Mouse (Mus musculus): ENCODE data around the gene Fndc5. TPM values are rescaled to one million over a fixed set of nuclear protein-coding genes. Genes with fewer than 3 reads are reported as not detected.

The Fndc5 gene
- polyA plus RNA-seq, 1 experiment: 11.0 TPM

GRCm38 (mm10) chr4:129142439-129143045, 5.7 kb downstream of the Fndc5 start:
- Histone ChIP-seq H3K27ac (ENCODE audit: control insufficient read depth, insufficient read depth, low read depth, low read length) (no peak overlapping the region; the same call in 1 of the 2 replicates), H3K4me1 (ENCODE audit: control insufficient read depth, insufficient read depth, low read length) (peaks cover 4% of the 10 kb centered on the region), H3K27me3 (ENCODE audit: control insufficient read depth, insufficient read depth, low read length) (no peaks in the 10 kb centered on the region), H3K36me3 (ENCODE audit: control insufficient read depth, insufficient read depth, low read length) (no peaks in the 10 kb centered on the region), H3K4me3 (ENCODE audit: control insufficient read depth, low read depth, low read length) (no peak overlapping the region)
- TF ChIP-seq POLR2A (IDR thresholded peaks at IDR 0.05; ENCODE audit: control insufficient read depth, low read depth, low read length): no peak
- TF ChIP-seq CTCF (IDR thresholded peaks at IDR 0.05; ENCODE audit: control insufficient read depth, insufficient read depth, insufficient replicate concordance, low read depth, low read length): no peak

GRCm38 (mm10) chr4:129143509-129143908, 6.7 kb downstream of the Fndc5 start:
- no peak for TF ChIP-seq CTCF (IDR thresholded peaks at IDR 0.05; ENCODE audit: control insufficient read depth, insufficient read depth, insufficient replicate concordance, low read depth, low read length)
- no peak for TF ChIP-seq POLR2A (IDR thresholded peaks at IDR 0.05; ENCODE audit: control insufficient read depth, low read depth, low read length)
- H3K27ac ChIP-seq (ENCODE audit: control insufficient read depth, insufficient read depth, low read depth, low read length): no peak overlapping the region
- H3K27me3 ChIP-seq (ENCODE audit: control insufficient read depth, insufficient read depth, low read length): no peaks in the 10 kb centered on the region
- H3K4me3 ChIP-seq (ENCODE audit: control insufficient read depth, low read depth, low read length): no peak overlapping the region
- no peaks in the 10 kb centered on the region; the same call in none of the 2 replicates for H3K36me3 ChIP-seq (ENCODE audit: control insufficient read depth, insufficient read depth, low read length)
- peaks cover 2% of the 10 kb centered on the region; the same call in 1 of the 2 replicates for H3K4me1 ChIP-seq (ENCODE audit: control insufficient read depth, insufficient read depth, low read length)

- TF ChIP-seq CTCF (IDR thresholded peaks at IDR 0.05; ENCODE audit: control insufficient read depth, insufficient read depth, insufficient replicate concordance, low read depth, low read length): no peak
- no peak overlapping the region for H3K4me3 ChIP-seq (ENCODE audit: control insufficient read depth, low read depth, low read length)
- H3K36me3 ChIP-seq (ENCODE audit: control insufficient read depth, insufficient read depth, low read length): no peaks in the 10 kb centered on the region; the same call in none of the 2 replicates
- H3K27ac ChIP-seq (ENCODE audit: control insufficient read depth, insufficient read depth, low read depth, low read length): no peak overlapping the region
- H3K27me3 ChIP-seq (ENCODE audit: control insufficient read depth, insufficient read depth, low read length): no peaks in the 10 kb centered on the region
- peaks cover 2% of the 10 kb centered on the region; the same call in 1 of the 2 replicates for H3K4me1 ChIP-seq (ENCODE audit: control insufficient read depth, insufficient read depth, low read length)
Observed at GRCm38 (mm10) chr4:129144401-129145367, 7.9 kb downstream of the Fndc5 start.

GRCm38 (mm10) chr4:129145411-129145810, 8.6 kb downstream of the Fndc5 start:
- no peaks in the 10 kb centered on the region for H3K27me3 ChIP-seq (ENCODE audit: control insufficient read depth, insufficient read depth, low read length)
- H3K4me1 ChIP-seq (ENCODE audit: control insufficient read depth, insufficient read depth, low read length): peaks cover 2% of the 10 kb centered on the region; the same call in 1 of the 2 replicates
- no peaks in the 10 kb centered on the region; the same call in none of the 2 replicates for H3K36me3 ChIP-seq (ENCODE audit: control insufficient read depth, insufficient read depth, low read length)
- no peak overlapping the region for H3K4me3 ChIP-seq (ENCODE audit: control insufficient read depth, low read depth, low read length)
- TF ChIP-seq CTCF (IDR thresholded peaks at IDR 0.05; ENCODE audit: control insufficient read depth, insufficient read depth, insufficient replicate concordance, low read depth, low read length) (no peak), POLR2A (IDR thresholded peaks at IDR 0.05; ENCODE audit: control insufficient read depth, low read depth, low read length) (no peak)
- H3K27ac ChIP-seq (ENCODE audit: control insufficient read depth, insufficient read depth, low read depth, low read length): no peak overlapping the region

GRCm38 (mm10) chr4:129145943-129146342, 9.1 kb downstream of the Fndc5 start:
- H3K4me1 ChIP-seq (ENCODE audit: control insufficient read depth, insufficient read depth, low read length): peaks cover 2% of the 10 kb centered on the region; the same call in 1 of the 2 replicates
- TF ChIP-seq POLR2A (IDR thresholded peaks at IDR 0.05; ENCODE audit: control insufficient read depth, low read depth, low read length): no peak
- TF ChIP-seq CTCF (IDR thresholded peaks at IDR 0.05; ENCODE audit: control insufficient read depth, insufficient read depth, insufficient replicate concordance, low read depth, low read length): no peak
- H3K4me3 ChIP-seq (ENCODE audit: control insufficient read depth, low read depth, low read length): no peak overlapping the region
- no peaks in the 10 kb centered on the region for H3K27me3 ChIP-seq (ENCODE audit: control insufficient read depth, insufficient read depth, low read length)
- H3K36me3 ChIP-seq (ENCODE audit: control insufficient read depth, insufficient read depth, low read length): peaks cover 1% of the 10 kb centered on the region
- no peak overlapping the region for H3K27ac ChIP-seq (ENCODE audit: control insufficient read depth, insufficient read depth, low read depth, low read length)

- Histone ChIP-seq H3K4me3 (ENCODE audit: control insufficient read depth, low read depth, low read length) (no peak overlapping the region), H3K27me3 (ENCODE audit: control insufficient read depth, insufficient read depth, low read length) (no peaks in the 10 kb centered on the region), H3K4me1 (ENCODE audit: control insufficient read depth, insufficient read depth, low read length) (peaks cover 2% of the 10 kb centered on the region; the same call in 1 of the 2 replicates), H3K36me3 (ENCODE audit: control insufficient read depth, insufficient read depth, low read length) (peaks cover 1% of the 10 kb centered on the region), H3K27ac (ENCODE audit: control insufficient read depth, insufficient read depth, low read depth, low read length) (0 out of 2 replicates have a peak overlapping the region, but pooled peaks have one; percentile 4)
- TF ChIP-seq POLR2A (IDR thresholded peaks at IDR 0.05; ENCODE audit: control insufficient read depth, low read depth, low read length) (no peak), CTCF (IDR thresholded peaks at IDR 0.05; ENCODE audit: control insufficient read depth, insufficient read depth, insufficient replicate concordance, low read depth, low read length) (no peak)
Observed at GRCm38 (mm10) chr4:129146392-129146791, 9.6 kb downstream of the Fndc5 start.

- H3K27ac ChIP-seq (ENCODE audit: control insufficient read depth, insufficient read depth, low read depth, low read length): no peak overlapping the region
- TF ChIP-seq POLR2A (IDR thresholded peaks at IDR 0.05; ENCODE audit: control insufficient read depth, low read depth, low read length): no peak
- TF ChIP-seq CTCF (IDR thresholded peaks at IDR 0.05; ENCODE audit: control insufficient read depth, insufficient read depth, insufficient replicate concordance, low read depth, low read length): no peak
- H3K4me3 ChIP-seq (ENCODE audit: control insufficient read depth, low read depth, low read length): peak overlapping the region; percentile 19
- H3K4me1 ChIP-seq (ENCODE audit: control insufficient read depth, insufficient read depth, low read length): peaks cover 2% of the 10 kb centered on the region; the same call in 1 of the 2 replicates
- peaks cover 1% of the 10 kb centered on the region for H3K36me3 ChIP-seq (ENCODE audit: control insufficient read depth, insufficient read depth, low read length)
- H3K27me3 ChIP-seq (ENCODE audit: control insufficient read depth, insufficient read depth, low read length): no peaks in the 10 kb centered on the region
Observed at GRCm38 (mm10) chr4:129147552-129148103, 10.8 kb downstream of the Fndc5 start.
